Mouse (Mus musculus) E14TG2a.4 (cell line): ENCODE data around the gene Alk.

Source experiments
- CTCF ChIP-seq: conservative IDR thresholded peaks from 2 replicates; pipeline ENCODE4 v1.5.1; 2014; ENCODE audit warnings: low read length
- POU5F1 ChIP-seq: IDR thresholded peaks from 2 replicates; pipeline ENCODE4 v1.6.1; 2014; ENCODE audit warnings: low read length, borderline replicate concordance

DNA sequence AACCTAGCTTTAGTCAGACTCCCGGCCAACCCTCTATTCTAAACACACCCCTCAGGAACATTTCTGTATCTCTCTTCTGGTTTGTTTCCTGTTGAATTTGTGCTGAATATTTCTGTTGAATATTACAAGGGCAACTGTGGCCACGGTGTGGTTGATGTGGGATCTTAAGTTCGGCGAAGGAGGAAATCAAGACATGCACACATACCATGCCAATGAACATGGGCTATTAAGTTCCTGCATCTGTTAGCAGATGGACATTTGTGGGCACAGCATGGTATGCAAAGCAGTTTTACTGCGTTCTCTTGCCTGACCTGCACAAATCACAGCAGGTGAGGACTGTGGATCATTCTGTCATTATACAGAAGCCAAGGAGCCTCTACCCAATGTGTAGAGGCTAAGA lies 83.1 kb downstream of the Alk start:
- no peak for TF ChIP-seq CTCF
- TF ChIP-seq POU5F1 = no peak
